Mouse (Mus musculus) neural tube, embryonic 10.5 days (tissue): ENCODE results near the gene Trir.

Experiments used
- DNase-seq: peaks from one replicate; pipeline ENCODE4 v3.0.0-alpha.2; 2017; ENCODE audit warnings: low spot score; ENCODE audit errors: extremely low spot score

Trir gene

GRCm38 (mm10) chr8:85036381-85036717 lies 9.7 kb downstream of the Trir start:
- DNase-seq = no peak

- DNase-seq = peak; percentile 90
Measured at GRCm38 (mm10) chr8:85036718-85037365, 10.2 kb downstream of the Trir start, which contains the start of gene Tnpo2. Gene Tnpo2, plus strand, starts transcription at chr8:85036915.

GRCm38 (mm10) chr8:85037366-85037680 lies 10.7 kb downstream of the Trir start:
- no peak for DNase-seq

- peak; percentile 65 for DNase-seq
Measured at GRCm38 (mm10) chr8:85037681-85038531, 11.3 kb downstream of the Trir start.

- DNase-seq = no peak
Measured at GRCm38 (mm10) chr8:85043619-85044018, 17.0 kb downstream of the Trir start.

GRCm38 (mm10) chr8:85057367-85057766 lies 30.7 kb downstream of the Trir start:
- DNase-seq = no peak

- peak; percentile 91 for DNase-seq
Measured at GRCm38 (mm10) chr8:85059879-85060616, 33.4 kb downstream of the Trir start, which contains the start of gene Fbxw9. Gene Fbxw9, plus strand, starts transcription at chr8:85060055.

- DNase-seq = no peak
Measured at GRCm38 (mm10) chr8:85062603-85063002, 36.0 kb downstream of the Trir start.

GRCm38 (mm10) chr8:85065213-85065612 lies 38.6 kb downstream of the Trir start:
- no peak for DNase-seq

GRCm38 (mm10) chr8:85067155-85067554 lies 40.5 kb downstream of the Trir start:
- DNase-seq = no peak

- no peak for DNase-seq
Measured at GRCm38 (mm10) chr8:85067982-85068381, 41.4 kb downstream of the Trir start, which contains the start of gene Gm5741. Gene Gm5741, minus strand, starts transcription at chr8:85067982.

GRCm38 (mm10) chr8:85071041-85071440 lies 44.4 kb downstream of the Trir start:
- DNase-seq = peak; percentile 45

- DNase-seq = peak; percentile 87
Measured at GRCm38 (mm10) chr8:85071514-85072281, 45.1 kb downstream of the Trir start, which contains the start of gene Dhps. Gene Dhps, plus strand, starts transcription at chr8:85071757.

GRCm38 (mm10) chr8:85072364-85072929 lies 45.8 kb downstream of the Trir start:
- no peak for DNase-seq

- DNase-seq = no peak
Measured at GRCm38 (mm10) chr8:85073041-85073612, 46.5 kb downstream of the Trir start.

GRCm38 (mm10) chr8:85074167-85074566 lies 47.5 kb downstream of the Trir start:
- no peak for DNase-seq

GRCm38 (mm10) chr8:85074617-85075016 lies 48.0 kb downstream of the Trir start:
- DNase-seq = no peak

- DNase-seq = no peak
Measured at GRCm38 (mm10) chr8:85076001-85076400, 49.4 kb downstream of the Trir start.

- peak; percentile 76 for DNase-seq
Measured at GRCm38 (mm10) chr8:85076993-85077392, 50.4 kb downstream of the Trir start.
